Mouse (Mus musculus) myocyte (in vitro differentiated cells): ENCODE data around the gene Gdpd3.
A peak's percentile ranks its signal among the peaks of the same experiment; 100 is the strongest.

ENCODE experiments used
- CEBPB ChIP-seq: IDR thresholded peaks from 2 replicates; pipeline ENCODE4 v1.6.1; 2011; ENCODE audit warnings: mild to moderate bottlenecking, moderate library complexity; ENCODE audit not compliant: poor library complexity, insufficient read depth, severe bottlenecking
- E2F4 ChIP-seq: IDR thresholded peaks from one replicate; pipeline ENCODE4 v1.6.1; 2011; ENCODE audit warnings: mild to moderate bottlenecking, control low read depth, moderate library complexity; ENCODE audit not compliant: insufficient read depth
- MAX ChIP-seq: IDR thresholded peaks from one replicate; pipeline ENCODE4 v1.6.1; 2011; ENCODE audit warnings: low read depth, mild to moderate bottlenecking, control low read depth
- MYOG ChIP-seq, 3 experiments: IDR thresholded peaks; one replicate each; pipeline ENCODE4 v1.6.1; 2011; ENCODE audit warnings: control low read depth in 2 of 3, low read depth in 2 of 3, mild to moderate bottlenecking in 2 of 3; ENCODE audit not compliant: insufficient read length in 2 of 3, control insufficient read depth in 1 of 3, insufficient read depth in 1 of 3
- POLR2A ChIP-seq: IDR thresholded peaks from one replicate; pipeline ENCODE4 v1.6.1; 2011; ENCODE audit warnings: low read depth, mild to moderate bottlenecking, control low read depth, moderate library complexity; ENCODE audit not compliant: insufficient read length
- POLR2AphosphoS2 ChIP-seq: IDR thresholded peaks from one replicate; pipeline ENCODE4 v1.6.1; 2011; ENCODE audit warnings: low read depth, control low read depth; ENCODE audit not compliant: insufficient read length
- REST ChIP-seq: IDR thresholded peaks from one replicate; pipeline ENCODE4 v1.6.1; 2011; ENCODE audit warnings: mild to moderate bottlenecking, control low read depth, moderate library complexity; ENCODE audit not compliant: insufficient read depth, insufficient read length
- SRF ChIP-seq: IDR thresholded peaks from one replicate; pipeline ENCODE4 v1.6.1; 2011; ENCODE audit warnings: low read depth; ENCODE audit not compliant: control insufficient read depth, insufficient read length
- TCF12 ChIP-seq: IDR thresholded peaks from one replicate; pipeline ENCODE4 v1.6.1; 2011; ENCODE audit warnings: mild to moderate bottlenecking, control low read depth; ENCODE audit not compliant: poor library complexity, insufficient read depth, severe bottlenecking
- TCF3 ChIP-seq: IDR thresholded peaks from one replicate; pipeline ENCODE4 v1.6.1; 2011; ENCODE audit warnings: low read depth, control low read depth; ENCODE audit not compliant: insufficient read length
- USF1 ChIP-seq: IDR thresholded peaks from one replicate; pipeline ENCODE4 v1.6.1; 2011; ENCODE audit warnings: low read depth, mild to moderate bottlenecking, control low read depth, moderate library complexity

DNA sequence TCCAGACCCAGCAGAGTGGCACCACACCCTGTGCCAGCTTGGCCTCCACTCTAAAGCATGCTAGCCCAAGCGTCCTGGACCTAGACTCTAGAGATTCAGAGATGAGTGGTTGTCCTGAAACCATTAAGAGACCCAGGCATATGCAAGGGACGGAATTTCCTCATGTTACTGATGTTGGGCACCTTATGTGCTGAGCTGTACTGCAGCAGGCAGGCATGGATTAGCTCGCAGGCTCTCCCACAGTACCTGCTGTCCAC lies 9.8 kb downstream of the Gdpd3 start:
- no peak for TF ChIP-seq TCF12
- TF ChIP-seq POLR2A: no peak
- TF ChIP-seq USF1: no peak
- TF ChIP-seq E2F4: no peak
- peak; percentile 66 for TF ChIP-seq POLR2AphosphoS2
- no peak for TF ChIP-seq CEBPB
- TF ChIP-seq SRF: no peak
- TF ChIP-seq MAX: no peak
- TF ChIP-seq REST: no peak
- no peak for TF ChIP-seq MYOG (IDR thresholded peaks at IDR 0.05; ENCODE audit: control insufficient read depth in 1 of 3, insufficient read depth in 1 of 3, insufficient read length in 2 of 3, low read depth in 2 of 3)
- TF ChIP-seq TCF3: no peak
